Mouse (Mus musculus) CD4-positive, CD25-positive, alpha-beta regulatory T cell (primary cell): ENCODE measurements around the gene Tcl1b2. TPM values are rescaled to one million over a fixed set of nuclear protein-coding genes. Genes with fewer than 3 reads are reported as not detected.

Experiments used
- polyA plus RNA-seq: library from polyadenylated mRNA; unstranded; fragments of 100-300 nt; shearing (Covaris generic); gene quantifications from one replicate; pipeline ENCODE4 v1.2.1, GENCODE M21; 2017

Gene Tcl1b2
- not detected for polyA plus RNA-seq

GRCm38 (mm10) chr12:105145714-105146113 lies at the start of gene Tcl1b2:
Tcl1b2 (plus strand) TSS chr12:105146014.

GRCm38 (mm10) chr12:105159390-105159789 lies 13.6 kb downstream of the Tcl1b2 start, which contains the start of gene Tcl1b1:
Tcl1b1 (plus strand) TSS chr12:105159690.

GRCm38 (mm10) chr12:105176044-105176443 lies 30.2 kb downstream of the Tcl1b2 start, which contains the start of gene Tcl1b5:
Tcl1b5 (plus strand) TSS chr12:105176344.

GRCm38 (mm10) chr12:105190743-105191142 lies 44.9 kb downstream of the Tcl1b2 start, which contains the start of gene Tcl1b3:
Tcl1b3 (plus strand) TSS chr12:105191043.

GRCm38 (mm10) chr12:105201657-105202056 lies 55.8 kb downstream of the Tcl1b2 start, which contains the start of gene Tcl1b4:
Tcl1b4 (plus strand) TSS chr12:105201957.

Other genes with a start within 250 kb of the Tcl1b2 start
- 5.5 TPM for gene Syne3, start 136.2 kb upstream of the Tcl1b2 start, polyA plus RNA-seq
- gene Glrx5, start 113.3 kb upstream of the Tcl1b2 start, polyA plus RNA-seq, result 118 TPM
- gene Tcl1b1, start 13.7 kb downstream of the Tcl1b2 start, polyA plus RNA-seq, result not detected
- not detected for gene Tcl1b5, start 30.3 kb downstream of the Tcl1b2 start, polyA plus RNA-seq
- gene Tcl1b3, start 45.0 kb downstream of the Tcl1b2 start, polyA plus RNA-seq, result not detected
- gene Tcl1b4, start 55.9 kb downstream of the Tcl1b2 start, polyA plus RNA-seq, result not detected
- gene Tcl1, start 76.8 kb downstream of the Tcl1b2 start, polyA plus RNA-seq, result 0.13 TPM
- gene Tunar, start 187.9 kb downstream of the Tcl1b2 start, polyA plus RNA-seq, result not detected